Mouse (Mus musculus) layer of hippocampus, adult 9-10 months (tissue): ENCODE data around the gene BC034090.

Source experiments
- DNase-seq: peaks from one replicate; pipeline ENCODE4 v3.0.0; 2022; ENCODE audit warnings: low spot score

The BC034090 gene

GRCm38 (mm10) chr1:155242488-155242745 is 1.8 kb downstream of the BC034090 start:
- no peak for DNase-seq

- DNase-seq = no peak
Observed at GRCm38 (mm10) chr1:155241701-155242487, 2.4 kb downstream of the BC034090 start.

DNA sequence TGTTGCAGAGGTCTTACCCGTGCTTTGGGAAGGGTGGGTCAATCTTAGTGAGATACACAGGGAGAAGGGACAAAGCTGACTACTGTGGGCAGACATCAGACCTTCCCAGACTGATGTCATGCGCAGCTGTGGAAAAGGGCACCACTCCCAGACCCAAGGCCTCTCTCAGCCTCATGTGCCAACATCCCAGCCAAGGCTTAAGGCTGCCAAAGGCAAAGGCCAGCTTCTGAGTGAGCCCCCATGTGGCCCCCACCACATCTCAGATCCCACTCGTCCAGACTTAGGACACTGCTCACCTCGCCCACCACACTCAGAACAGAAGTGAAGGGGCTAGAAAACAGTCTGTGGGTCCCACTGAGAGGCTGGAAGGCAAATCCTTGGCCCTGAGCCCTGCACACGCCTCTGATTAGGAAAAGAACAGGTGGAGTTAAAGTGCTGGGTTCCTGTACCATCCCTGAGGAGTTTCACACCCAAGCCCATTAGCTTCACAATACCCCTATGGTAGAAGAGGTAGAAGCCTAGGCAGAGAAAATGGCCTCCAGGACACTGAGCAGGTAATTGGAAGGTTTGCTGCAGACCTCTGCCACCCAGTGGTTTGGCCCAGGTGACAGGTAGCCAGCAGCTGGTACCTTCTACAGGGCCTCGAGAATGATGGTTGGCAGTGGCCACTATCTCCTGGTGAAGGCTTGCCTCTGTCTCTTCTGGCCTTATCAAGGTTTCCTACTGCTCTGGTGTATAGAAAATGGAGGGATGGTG is 4.1 kb downstream of the BC034090 start:
- DNase-seq = no peak

- DNase-seq = no peak
Observed at GRCm38 (mm10) chr1:155239169-155239568, 5.1 kb downstream of the BC034090 start.

- DNase-seq = no peak
Observed at GRCm38 (mm10) chr1:155238126-155238525, 6.1 kb downstream of the BC034090 start.

DNA sequence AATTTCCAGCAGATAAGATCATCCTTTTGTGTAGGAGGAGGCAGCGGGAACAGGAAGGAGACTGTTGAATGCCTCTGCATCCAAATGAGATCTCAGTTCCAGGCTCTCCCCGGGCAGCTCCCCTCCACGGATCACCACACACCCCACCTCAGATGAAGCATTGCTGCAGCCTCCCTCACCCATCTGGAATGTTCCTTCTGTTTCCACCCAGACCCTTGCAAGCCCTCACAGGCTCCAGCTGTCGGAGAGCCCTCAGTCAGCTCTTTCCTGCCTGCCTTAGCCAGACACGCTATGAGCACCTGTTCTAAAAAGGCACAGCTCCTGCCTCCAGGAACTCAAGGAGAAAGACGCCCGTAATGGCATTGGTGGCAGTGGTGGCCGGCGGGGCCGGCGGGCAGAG is 6.9 kb downstream of the BC034090 start:
- DNase-seq = no peak

DNA sequence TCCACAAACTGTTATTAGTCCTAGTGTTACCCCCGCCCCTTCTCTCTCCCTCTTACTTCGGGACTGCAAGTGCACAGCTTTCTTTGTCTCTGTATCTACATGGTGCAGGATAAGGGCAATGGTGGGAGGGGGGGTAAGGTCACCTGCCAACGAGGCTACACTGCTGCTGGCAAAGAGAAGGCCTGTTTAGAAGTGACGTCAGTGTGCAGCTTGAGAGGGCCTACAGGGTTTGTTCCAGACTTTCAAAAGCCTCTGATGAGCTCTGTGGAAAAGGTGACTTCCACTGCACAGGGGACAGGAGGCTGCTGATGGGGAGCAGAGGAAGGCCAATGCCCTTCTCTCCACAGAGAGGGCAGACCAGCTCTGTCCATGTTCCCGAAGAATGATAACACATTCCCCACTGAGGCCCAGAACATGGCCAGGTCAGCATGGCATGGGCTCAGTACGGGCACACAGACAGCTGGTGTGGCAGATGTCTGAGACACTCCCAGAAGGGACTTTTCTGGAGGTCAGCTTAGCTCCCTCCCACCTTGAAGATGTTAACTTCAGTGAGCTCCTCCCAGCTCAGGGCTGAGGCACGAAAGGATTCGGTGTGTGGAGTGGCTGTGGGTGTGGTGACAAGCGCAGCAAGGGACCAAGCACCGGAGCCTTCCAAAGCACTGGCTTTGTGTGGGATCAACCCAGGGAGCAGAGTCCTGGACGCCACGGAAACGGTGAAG is 7.8 kb downstream of the BC034090 start:
- no peak for DNase-seq

- DNase-seq = no peak
Observed at GRCm38 (mm10) chr1:155235641-155236040, 8.6 kb downstream of the BC034090 start.

- no peak for DNase-seq
Observed at GRCm38 (mm10) chr1:155233931-155234607, 10.2 kb downstream of the BC034090 start.

DNA sequence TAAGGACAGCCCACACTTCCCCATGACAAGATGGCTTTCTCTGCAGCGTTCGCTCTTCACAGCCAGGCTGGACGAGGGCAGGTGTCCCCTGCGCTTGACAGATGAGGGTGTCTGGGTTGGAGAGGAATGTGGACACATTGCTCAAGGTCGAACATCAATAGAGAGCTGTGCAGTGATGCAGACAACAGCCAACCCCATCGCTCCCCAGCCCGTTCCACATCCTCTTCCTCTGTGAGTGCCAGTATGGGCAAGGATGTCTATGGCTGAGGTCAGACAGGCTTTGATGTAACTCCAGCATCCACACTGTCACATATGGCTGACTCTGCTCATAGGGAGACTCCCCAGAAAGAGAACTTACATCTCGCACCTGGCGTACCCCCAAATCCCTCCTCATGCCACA is 10.9 kb downstream of the BC034090 start:
- no peak for DNase-seq

DNA sequence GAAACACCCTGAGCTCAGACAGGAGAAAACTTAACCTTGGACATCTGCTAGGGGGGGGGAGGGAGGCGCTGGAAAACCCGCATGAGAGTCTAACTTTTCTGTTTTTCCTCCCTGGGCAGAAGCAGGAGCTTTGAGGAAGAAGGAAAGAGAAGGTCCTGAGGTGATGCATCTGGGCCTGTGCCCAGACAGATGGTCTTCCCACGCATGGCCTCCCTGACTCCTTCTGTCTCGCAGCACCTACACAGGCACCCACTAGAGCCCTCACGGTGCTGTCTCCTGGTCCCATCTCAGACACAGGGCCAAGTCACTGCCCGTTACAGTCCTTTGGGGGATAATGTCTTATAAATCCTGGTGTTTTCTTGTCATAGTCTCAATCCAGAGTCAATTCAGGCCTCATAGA is 11.5 kb downstream of the BC034090 start:
- DNase-seq = no peak

DNA sequence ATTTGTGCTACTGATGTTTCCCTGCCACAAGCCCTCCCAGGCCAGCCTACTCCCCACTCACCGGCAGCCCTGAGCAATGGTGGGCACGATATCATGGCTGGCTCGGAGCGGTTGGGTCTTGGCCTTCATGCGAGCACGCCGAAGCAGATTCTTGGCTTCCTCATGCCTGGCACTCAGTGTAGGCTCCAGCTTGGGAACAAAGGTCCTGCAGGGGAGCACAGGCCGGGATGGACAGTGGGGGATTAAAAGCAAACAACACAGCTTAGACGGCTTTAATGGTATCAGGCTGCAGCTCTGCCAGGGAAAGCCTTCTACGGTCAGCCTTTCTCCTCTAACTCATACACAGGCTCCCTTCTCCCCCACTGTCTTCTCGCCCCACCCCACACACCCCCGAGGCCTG is 11.9 kb downstream of the BC034090 start:
- DNase-seq = no peak

DNA sequence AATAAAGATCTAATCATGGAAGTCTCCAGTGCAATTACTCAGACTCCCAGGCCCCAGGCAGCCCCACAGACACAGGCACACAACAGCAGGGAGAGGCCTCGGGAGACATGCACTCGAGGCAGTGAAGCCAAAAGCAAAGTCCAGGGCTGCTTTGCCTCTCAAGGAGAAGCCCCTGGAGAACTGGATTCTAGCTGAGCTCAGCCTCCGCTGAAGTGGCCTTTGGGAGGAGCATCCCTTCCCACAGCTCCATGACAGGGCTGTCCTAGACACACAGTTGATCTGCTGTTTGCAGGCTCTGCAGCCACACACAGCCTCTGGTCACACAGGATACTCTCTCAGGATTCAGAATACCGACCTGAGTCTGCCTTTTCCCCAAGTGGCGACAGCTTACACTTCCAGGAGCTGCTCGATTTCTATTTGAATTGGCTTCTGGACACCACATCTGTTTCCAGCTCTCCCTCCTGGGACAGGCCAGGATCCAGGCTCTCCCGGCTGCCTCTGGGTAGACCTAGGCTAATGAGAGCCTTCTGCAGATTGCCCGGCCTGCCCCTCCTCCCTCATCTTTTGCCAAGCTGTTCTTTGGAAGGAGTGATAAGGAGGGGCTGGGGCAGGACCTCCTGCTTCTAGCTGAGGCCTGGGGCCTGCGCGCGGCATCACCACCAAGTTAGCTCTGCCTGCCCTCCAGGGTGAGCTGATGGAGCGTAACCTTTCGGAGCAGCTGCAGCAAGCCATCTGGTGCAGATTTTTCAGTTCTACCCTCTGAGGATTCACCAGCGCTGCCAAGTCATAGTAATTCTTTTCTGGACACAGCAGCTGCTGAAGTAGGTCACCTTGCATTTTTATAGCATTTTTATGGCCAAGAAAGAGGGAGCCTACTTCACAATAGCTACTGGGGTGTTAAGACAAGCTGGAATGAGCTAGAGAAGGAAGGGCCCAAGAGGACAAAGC is 14.5 kb downstream of the BC034090 start:
- no peak for DNase-seq

- DNase-seq = no peak
Observed at GRCm38 (mm10) chr1:155223849-155224554, 20.2 kb downstream of the BC034090 start.

DNA sequence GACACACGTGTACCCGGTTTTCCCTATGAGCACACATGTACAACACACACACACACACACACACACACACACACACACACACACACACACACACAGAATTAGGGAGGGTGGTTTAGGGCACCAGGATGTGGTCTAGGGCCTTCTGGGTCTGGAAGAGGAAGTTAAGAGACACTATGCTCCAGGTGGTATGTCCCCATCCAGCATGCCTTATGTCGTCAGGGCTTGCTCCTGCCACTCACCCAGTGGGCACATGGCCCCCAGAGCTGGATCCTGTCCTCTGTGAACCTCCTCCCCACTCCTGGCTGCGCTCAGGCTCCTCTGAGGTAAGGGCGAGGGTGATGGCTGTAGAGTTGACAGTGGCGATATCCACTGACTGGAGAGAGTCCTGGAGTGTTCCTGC is 21.2 kb downstream of the BC034090 start:
- no peak for DNase-seq

- no peak for DNase-seq
Observed at GRCm38 (mm10) chr1:155222101-155222669, 22.1 kb downstream of the BC034090 start.

- DNase-seq = no peak
Observed at GRCm38 (mm10) chr1:155218924-155219323, 25.3 kb downstream of the BC034090 start.

- DNase-seq = no peak
Observed at GRCm38 (mm10) chr1:155217865-155218541, 26.2 kb downstream of the BC034090 start.

DNA sequence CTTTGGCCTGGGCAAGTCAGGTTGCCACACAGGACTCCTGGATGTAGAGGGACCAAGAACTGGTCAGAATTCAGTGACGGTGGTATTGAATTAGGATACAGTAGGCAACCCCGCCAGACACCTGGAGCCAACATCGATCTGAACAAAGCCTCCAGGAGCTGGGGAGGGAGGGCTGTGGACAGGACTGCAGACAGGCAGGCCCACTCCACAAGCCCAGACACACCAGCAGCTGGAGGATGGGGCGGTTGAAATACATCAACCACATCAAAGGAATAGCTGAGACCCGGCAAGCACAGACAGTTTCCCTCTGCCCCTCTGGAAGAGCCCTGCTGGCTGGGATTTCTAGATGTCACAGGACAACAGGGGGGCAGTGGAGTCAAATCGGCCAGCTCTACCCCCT is 27.4 kb downstream of the BC034090 start:
- no peak for DNase-seq

DNA sequence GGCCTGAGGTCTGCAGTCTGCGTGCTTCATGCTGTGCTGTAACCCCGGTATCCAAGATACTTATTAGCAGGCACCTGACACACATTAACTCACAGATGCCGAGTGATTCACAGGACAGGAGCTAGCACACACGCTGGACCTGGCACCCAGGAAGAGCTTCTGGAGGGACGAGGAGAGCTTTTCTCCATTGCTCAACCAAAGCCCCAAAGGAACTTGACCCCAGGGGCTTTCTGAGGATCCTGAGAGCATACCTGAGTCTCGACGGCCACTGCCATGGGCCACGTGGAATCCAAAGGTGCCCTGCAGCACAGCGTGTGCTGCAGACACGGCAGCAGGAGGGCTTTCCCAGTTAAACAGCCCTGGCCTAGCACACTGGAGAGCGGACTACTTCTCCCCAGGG is 27.9 kb downstream of the BC034090 start:
- no peak for DNase-seq
